Mouse (Mus musculus) retina, postnatal 1 day (tissue): ENCODE measurements around the gene Jaml.

Experiments
- DNase-seq: peaks from one replicate; pipeline ENCODE4 v3.0.0-alpha.2; 2012

Jaml gene

DNA sequence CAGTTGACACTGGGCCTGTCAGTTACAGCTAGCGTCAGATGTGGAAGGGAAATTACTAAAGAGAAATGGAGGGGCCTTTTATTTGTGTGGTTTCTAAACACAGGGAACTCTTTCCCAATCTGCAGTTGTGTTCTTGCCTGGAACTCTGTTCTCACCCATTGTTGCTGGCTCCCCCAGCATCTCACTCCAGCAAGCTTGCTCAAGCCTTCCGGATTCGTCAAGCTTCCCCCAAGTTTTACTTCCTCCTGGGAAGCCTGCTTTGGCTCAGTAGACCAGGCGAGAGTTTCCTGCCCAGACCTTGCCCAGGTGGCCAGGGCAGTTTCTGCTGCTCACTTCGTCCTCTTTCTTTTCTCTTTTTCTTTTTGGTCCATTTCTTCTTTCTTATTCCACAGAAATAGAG, 5.6 kb downstream of the Jaml start:
- no peak for DNase-seq

- DNase-seq, result peak; percentile 1
Measured at GRCm38 (mm10) chr9:45085741-45086690, 7.0 kb downstream of the Jaml start.

GRCm38 (mm10) chr9:45088040-45088439, 9.1 kb downstream of the Jaml start:
- no peak for DNase-seq

DNA sequence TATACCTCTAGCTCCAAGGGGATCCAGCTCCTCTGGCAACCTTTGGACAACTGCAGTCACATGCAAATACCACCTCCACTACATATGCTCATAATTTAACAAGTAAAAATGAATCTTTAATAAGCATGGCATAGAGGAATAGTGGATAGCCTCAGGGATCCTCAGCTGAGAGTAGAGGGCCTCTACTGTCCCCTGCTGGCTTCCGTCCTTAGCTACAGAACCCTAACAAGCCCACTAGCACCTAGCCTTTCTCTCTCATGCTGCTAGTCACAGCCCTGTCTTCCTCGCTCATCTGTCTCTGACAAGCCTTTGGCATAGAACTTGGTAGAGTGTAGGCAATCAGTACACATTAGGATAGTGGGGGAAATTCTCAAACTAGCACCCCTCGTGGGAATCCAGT, 11.8 kb downstream of the Jaml start:
- DNase-seq, result peak; percentile 5

GRCm38 (mm10) chr9:45092641-45093040, 13.7 kb downstream of the Jaml start:
- no peak for DNase-seq

DNA sequence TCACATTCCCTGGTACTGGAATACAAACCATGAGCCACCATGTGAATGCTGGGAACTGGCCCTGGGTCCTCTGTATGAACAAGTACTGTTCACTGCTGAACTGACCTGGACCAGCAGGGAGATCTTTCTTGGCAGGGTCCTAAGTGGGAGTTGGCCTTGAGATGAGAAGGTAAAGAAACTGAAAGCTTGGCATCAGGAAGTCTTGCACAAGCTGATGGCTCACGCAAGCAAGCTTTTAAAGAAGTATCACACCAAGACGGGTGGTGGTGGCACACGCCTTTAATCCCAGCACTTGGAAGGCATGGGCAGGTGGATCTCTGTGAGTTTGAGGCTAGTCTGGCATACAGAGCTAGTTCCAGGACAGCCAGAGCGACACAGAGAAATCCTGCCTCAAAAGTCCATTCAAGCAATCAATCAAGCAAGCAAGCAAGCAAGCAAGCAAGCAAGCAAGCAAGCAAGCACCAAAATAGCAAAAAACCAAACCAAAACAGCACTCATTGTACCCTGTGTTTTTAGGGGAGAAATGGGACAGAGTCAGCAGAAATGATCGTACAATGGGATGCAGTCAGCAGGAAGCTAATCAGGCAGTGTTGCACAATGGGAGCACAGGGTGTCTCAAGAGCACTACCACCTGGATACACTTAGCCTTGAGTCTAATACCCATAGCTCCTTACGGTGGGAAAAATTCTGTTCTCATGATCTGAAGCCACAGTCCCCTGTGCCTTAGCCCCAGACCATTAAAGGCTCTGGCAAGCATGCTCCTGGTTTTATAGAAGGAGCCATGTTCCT, 16.4 kb downstream of the Jaml start:
- no peak for DNase-seq

DNA sequence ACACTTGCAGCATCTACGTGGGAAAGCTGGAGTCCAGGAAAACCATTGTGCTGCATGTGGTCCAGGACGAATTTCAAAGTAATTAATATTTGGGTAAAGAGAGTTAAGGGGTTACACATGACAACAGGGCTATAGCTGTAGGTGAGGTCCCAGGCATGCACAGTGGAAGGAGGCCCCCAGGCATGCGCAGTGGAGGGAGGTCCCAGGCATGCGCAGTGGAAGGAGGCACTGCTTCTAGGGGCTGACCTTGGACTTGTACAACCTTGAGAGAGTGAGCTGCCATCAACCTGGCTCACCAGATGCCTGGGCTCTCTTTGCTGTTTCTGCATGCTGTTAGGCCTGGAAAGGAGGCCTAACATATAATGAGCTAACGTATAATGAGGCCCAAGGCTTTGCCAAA, 18.9 kb downstream of the Jaml start:
- DNase-seq, result no peak

DNA sequence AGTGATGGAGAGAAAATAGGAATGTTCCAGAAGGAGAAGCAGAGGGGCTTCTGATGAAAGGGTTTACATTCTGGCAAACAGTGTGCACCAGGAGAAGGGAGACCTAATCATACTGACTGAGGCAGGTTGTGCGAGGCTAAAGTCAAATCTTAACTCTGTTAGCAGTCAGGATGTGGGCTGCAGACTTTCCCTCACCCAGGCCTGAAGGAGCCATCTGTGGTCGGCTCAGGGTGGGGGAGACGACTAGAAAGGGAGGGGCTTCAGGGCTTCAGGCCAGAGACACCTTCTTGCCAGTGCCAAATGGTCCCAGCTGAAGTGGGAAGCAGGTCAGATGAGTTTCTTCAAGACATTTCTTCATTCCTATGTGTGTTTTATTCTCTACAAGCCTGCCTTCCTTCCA, 19.4 kb downstream of the Jaml start:
- no peak for DNase-seq

DNA sequence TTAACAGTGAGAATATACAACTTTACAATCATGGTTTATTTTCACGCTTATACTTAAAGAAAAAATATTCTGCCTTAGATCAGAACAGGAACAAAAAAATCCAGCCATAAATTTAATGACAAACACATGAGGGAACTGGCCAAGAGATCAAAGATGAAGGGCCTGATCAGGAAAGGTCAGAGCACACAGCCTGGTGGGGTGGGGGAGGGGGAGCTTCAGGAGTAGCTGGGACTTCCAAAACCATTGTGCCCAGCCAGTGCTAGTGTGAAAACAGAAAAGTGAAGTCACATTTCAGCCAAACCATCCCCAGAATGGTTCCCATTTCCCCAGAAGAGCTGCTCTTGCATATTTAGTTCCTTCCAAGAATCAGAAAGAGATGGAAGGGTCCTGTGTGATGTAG, 23.5 kb downstream of the Jaml start:
- no peak for DNase-seq

- DNase-seq, result no peak
Measured at GRCm38 (mm10) chr9:45103211-45103979, 24.4 kb downstream of the Jaml start.

DNA sequence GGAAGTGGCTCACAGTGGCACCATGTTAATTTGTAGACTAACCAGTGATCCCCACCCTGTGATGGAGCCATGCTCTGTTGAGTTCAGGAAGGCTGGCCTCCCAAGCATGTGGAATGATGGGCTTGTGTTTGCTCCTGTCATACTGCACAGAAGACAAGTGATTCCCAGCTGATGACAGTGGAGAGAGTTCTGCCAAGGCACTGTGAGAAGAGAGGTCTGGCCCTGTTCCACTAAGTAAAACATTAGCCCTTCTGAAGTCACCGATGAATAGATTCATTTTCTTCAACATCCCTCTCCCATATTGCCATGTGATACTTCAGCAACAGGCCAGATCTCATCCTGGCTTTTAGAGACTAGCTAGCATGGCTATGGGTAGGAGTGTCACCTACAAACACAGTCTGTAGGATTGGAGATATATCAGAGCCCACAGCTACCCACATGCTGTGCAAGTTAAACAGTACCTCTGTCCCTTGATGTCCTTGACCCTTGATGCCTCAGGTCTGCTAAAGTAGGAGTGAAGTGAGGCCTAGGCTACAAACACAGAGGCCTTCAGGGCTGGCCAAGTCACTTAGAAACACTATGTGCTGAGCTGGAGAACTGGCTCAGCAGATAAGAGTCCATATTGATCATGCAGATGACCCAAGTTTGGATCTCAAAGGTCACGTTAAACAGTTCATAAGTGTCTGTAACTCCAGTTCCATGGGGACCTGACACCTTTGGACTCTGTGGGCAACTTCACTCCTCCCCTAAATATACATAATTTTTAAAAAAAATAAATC, 26.8 kb downstream of the Jaml start:
- no peak for DNase-seq

- DNase-seq, result peak; percentile 81
Measured at GRCm38 (mm10) chr9:45115706-45116105, 36.7 kb downstream of the Jaml start.

DNA sequence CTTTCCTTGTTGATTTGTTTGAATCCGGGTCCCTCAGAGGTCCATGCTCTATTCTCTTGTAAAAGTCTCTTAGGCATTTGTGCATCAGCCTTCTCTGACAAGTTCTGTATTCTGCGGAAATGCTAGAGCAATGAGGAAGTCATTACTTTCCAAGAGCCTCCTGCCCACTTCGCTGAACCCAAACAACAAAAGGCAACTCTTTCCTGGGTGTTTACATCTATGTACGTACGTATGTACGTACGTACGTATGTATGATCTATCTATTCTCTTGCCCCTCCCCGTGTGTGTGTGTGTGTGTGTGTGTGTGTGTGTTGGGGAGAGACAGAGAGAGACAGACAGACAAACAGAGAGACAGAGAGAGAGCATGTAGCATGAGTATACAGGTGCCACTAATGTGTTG, 37.8 kb downstream of the Jaml start:
- DNase-seq, result no peak

DNA sequence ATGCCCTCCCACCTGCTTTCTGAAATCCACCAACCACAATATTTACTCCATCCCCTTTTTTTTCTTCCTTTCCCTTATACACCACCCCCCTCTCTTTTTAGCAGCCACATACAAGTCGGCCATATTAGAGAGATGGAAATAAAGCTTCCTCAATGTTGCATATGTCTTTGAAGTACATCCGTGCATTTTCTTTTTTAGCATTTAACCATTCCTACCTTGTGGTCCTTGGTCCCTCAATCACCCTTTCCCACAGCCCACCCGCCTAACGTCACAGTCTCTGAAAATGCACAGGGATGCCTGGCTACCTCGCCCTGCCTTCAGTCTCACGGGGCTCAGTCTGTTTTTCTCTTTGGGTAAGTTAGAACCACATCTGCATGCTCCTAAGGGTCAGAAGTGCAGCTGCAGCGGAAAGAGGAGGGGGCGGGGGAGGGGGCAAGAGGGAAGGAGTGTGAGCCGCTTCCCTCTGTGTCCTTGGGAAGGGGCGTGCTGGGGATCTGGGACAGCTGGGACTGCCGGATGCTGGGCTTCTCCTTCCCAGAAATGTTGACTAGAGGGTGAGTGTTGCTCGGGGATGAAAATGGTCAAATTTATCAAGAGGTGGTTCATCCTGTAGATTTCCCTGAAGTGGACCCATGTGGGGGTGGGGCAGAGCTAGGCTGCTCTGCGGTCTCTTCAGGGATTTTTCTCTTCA, 38.9 kb downstream of the Jaml start, which contains the start of gene Scn2b:
Scn2b (plus strand) TSS at position 42 of the 691 bp plus-strand sequence.
- peak; percentile 55 for DNase-seq

- DNase-seq, result no peak
Measured at GRCm38 (mm10) chr9:45118552-45118951, 39.6 kb downstream of the Jaml start.

DNA sequence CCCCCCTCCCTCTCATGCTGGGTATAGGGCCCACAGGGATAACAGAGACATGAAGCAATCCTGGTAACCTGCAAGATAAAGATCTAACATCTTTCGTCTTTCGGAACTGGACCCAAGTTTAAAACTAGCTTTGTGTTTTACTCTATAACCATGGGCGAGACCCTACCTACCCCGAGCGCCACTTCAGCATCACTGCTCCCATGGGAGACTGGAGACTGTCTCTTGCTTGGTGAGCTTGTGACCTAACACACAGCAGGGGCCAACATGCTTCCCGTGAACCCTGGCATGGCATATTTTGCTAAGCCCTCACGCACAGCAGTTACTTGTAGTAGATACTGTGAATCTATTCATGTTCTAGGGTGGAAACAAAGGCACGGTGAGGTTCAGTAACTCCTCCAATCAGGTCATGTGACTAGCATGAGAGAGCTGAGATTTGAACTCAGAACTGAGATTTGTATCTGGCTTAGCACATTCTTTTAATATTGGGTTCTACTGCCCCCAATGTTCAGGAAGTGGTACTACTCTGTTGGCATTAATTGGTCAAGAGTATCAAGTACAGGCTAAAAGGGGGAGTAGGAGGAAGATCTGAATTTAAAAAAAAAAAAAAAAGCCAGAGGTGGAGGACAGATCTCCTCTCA, 40.5 kb downstream of the Jaml start:
- DNase-seq, result no peak

- DNase-seq, result no peak
Measured at GRCm38 (mm10) chr9:45119954-45120530, 41.1 kb downstream of the Jaml start.

- no peak for DNase-seq
Measured at GRCm38 (mm10) chr9:45120567-45120966, 41.6 kb downstream of the Jaml start.

- no peak for DNase-seq
Measured at GRCm38 (mm10) chr9:45121001-45121400, 42.0 kb downstream of the Jaml start.

DNA sequence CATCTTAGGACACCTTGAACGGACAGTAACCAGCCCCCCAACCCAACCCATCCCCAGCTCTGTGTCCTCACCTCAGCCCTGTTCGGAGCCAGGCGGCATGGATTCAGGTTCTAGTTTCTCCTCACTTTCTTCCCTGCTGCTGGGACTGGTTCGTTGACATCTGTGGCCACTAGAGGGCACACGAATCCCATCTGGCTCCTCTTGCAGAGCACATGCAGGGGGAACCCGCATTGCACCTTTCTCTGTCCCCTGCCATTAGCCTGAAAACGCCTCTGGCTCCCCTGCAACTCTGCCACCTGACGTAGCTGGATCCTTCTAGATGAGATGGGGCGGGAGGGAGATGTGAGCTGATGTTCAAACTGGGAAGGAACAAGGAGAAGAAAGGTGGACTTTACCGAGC, 42.8 kb downstream of the Jaml start:
- DNase-seq, result peak; percentile 84
